Mouse (Mus musculus) NIH3T3 (cell line): ENCODE results near the gene Treml2.

ENCODE experiments used
- DNase-seq: peaks from one replicate; pipeline ENCODE4 v3.0.0-alpha.2; 2012; ENCODE audit warnings: low read depth

Treml2 gene

DNA sequence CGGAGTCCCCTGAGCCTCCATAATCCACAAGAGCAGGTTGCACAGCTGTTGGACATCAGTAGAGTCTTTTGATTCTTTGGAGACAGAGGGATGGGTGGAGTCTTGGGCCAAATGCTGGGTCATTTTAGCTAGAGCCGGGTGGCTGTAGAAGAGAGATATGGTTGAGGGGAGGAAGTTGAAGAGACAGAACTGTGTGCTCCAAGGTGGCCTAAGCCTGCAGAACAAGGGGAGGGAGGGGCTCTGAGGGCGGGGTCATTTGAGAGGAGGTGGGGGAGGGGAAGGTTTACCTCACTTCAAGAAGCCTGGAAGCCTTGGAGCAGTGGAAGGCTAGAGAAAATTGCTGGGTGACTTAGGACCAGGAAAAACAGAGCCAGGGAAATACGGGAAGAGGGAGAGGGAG lies at the start of gene Treml2:
TSS of gene Treml2 (plus strand) at position 296 of the 400 bp plus-strand sequence.
- DNase-seq: no peak

DNA sequence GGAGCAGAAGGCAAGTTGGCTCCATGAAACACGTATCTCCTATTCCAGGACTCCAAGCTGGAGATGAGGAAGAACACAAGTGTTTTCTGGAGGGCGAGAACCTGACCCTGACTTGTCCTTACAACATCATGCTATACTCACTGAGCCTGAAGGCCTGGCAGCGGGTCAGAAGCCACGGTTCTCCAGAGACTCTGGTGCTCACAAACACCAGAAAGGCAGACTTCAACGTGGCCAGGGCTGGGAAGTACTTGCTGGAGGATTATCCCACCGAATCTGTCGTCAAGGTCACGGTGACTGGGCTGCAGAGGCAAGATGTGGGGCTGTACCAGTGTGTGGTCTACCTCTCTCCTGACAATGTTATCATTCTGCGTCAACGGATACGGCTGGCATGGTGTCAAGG lies 49.8 kb upstream of the Treml2 start:
- peak; percentile 29 for DNase-seq

DNA sequence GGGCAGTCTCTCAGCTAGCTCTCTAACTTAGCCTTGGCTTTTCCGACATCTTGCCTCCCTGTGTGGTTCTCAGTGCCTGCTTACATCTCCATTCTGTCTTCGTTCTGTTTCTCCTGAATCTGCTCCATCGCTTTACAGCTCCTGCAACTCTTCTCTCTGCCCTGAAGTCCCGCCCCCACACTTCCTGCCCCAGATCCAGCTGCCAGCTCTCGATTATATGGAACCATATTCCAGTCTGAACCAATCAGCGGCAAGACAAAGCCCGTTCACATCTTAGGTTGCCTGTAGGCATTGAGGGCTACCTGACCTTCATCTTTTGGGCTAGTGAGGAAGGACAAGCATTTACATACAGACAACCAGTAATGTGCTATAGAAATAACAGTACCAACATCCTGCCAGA lies 48.7 kb upstream of the Treml2 start:
- no peak for DNase-seq

DNA sequence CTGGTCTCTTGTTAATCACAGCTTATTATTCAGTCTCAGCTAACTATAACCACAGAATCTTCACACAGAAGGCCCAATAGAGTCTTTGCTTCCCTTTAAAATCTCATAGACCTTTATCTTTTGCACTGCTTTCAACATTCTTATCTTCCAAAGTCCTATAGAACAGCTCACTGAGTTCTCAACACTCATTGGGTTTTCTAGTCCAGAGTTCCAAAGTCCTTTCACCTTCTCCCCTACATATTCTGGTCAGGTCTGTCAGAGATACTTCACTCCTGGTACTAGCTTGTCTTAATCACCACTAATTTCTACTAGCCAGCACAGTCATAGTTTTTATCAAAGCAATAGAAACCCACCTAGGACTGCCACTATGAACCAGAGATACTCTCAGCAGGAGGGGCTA lies 42.7 kb upstream of the Treml2 start:
- no peak for DNase-seq

DNA sequence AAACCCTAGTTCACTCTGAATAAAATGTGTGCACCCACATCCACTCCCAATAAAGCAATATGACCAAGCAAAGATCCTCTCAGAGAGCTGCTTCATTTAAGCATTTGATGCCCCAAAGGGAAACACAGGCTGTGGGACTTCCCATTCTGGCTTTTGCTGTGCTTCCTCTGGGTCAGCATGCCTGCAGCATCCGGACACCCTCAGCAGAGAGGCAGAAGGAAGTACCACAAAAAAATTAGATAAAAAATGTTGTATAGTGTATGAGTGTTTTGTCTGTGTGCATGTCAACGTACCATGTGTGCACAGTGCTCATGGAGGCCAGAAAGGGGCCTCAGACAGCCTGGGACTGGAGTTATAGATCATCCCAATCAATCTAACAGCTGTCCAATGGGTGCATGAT lies 37.4 kb upstream of the Treml2 start:
- DNase-seq: no peak

DNA sequence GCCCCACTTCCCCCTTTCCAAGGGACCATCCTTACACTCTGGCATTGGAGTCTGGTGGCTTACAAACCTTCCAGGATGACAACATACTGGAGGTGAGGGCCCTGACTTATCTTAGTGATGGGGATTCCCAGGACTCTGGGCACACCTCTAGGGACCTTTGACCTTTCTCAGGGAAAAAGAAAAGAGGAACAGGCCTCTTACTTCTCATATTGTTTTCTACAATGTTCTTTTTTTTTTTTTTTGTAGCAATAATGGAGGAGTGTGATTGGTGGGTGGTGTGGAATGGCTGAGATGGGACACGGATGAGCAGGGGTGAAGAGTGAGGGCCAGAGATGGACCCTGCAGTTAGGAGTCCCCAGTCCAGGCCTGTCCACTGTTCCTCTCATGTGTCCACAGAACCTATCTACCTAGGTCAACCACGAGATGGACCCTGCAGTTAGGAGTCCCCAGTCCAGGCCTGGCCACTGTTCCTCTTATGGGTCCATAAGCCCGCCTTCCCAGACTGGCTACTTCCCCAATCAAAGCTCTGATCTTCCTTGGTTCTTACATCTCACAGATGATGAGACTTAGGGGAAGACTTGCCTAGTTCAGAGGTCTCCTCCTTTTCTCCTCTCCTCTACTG lies 35.4 kb upstream of the Treml2 start, which contains the start of gene Treml4:
TSS of gene Treml4 (plus strand) at position 555 of the 622 bp plus-strand sequence.
- no peak for DNase-seq

DNA sequence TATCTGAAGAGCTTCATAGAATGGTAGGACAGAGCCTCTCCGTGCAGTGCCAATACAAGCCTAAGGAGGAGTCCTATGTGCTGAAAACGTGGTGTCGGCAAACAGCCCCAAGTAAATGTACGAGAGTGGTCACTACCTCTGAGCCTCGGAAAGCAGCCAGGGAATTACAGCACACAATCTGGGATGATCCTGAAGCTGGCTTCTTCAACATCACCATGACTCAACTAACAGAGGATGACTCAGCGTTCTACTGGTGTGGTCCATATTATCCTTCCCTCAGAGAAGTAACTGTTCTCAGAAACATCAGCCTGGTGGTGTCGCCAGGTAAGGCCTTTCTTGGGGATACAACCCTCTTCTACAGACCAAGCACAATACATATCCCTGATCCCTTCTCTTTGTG lies 34.6 kb upstream of the Treml2 start:
- DNase-seq: peak; percentile 47

DNA sequence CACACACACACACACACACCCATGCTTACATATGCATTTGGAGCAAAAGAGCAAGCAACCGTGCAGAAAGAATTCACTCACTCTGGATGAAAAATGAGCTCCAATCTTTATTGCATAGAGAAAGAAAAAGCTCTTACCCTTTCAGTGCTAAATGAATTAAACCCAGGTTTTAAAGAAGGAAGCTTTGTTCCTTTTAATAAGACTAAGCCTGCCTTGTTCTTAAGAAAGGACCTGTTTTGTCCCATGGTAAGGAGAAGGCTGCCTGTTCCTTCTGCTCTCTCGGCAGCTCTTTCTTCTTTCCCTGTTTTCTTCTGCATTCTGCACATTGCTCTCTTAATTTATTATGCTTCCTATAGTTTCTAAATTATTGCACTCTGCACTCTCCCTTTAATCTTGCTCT lies 33.2 kb upstream of the Treml2 start:
- DNase-seq: no peak

DNA sequence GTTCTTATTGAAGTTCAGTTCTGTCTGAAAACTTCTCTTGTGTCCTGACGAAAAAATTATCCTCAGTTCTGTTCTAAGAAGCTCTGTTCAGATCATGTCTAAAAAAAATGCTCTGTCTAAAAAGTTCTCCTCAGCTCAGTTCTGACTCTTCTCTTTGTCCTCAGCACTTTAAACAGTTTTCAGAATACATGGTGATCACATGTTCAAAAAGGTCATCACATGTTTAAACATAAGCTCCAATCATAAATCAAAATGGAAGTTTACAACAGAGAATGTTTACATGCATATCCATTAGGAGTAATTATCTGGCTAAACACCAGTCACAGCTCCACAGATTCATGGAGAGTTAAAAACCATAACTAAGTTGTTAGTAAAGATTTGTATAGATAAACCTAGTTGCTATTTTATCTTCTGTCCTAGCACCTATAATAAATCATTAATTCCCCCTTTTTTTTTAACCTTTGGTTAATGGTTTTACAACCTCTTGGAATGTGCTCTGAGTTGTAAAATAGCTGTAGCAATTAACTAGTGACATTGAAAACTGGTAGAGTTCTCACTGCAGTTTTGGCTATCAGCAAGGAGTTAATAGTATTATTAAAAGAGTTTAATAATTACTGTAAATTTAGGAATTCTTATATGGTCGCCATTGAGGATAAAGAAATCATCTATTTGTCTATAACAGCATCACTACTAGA lies 32.5 kb upstream of the Treml2 start:
- no peak for DNase-seq

DNA sequence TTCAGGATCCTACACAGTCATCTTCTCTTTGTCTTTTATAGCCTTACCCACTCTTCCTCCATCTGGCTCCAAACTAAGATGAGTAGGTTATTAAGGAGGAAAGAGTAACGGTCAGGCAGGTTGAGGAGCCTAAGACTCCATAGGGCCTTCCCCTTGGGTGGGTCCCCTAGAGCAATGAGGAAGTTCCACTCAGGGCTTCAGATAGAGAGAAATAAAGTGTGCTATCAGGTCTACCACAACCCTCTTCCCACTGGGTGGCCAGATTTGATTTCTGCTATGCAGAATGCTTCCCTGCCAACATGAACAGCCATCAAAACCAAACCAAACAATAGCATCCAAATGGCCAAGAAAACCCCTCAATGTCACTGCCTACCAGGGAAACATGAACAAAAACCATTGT lies 31.7 kb upstream of the Treml2 start:
- DNase-seq: no peak

DNA sequence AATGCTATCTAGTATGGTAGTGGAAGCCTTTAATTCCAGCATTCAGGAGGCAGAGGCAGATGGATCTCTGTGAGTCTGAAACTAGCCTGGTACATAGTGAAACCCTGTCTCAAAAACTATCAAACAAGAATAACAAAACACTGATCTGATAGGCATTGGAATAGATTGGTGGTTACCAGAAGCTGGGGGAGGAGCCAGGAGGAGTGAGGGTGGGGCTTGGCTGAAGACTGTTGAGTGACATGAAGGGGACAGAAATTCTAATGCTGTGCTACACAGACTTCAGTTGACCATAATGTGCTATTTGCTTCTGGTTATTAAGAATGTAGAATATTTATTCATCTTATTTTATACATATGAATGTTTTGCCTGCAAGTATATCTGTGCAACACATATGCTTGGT lies 31.0 kb upstream of the Treml2 start:
- no peak for DNase-seq

DNA sequence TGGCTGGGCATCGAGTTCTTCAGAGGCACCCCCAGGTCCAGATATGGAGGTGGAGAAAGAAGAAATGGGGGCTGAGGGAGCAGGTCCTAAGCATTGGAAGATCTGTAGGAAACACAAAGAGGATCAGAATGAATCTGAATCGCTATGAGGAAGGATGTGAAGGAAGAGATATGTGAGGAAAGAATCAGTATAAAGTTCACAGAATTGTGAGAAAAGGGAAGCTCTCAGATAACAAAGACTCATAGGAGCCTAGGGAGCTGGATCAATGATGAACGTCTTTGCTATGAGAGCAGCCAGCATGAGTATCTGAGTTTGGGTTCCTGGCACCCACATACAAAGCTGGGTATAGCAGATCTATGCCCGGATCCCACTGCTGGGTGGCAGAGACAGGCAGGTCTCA lies 29.5 kb upstream of the Treml2 start:
- DNase-seq: no peak

DNA sequence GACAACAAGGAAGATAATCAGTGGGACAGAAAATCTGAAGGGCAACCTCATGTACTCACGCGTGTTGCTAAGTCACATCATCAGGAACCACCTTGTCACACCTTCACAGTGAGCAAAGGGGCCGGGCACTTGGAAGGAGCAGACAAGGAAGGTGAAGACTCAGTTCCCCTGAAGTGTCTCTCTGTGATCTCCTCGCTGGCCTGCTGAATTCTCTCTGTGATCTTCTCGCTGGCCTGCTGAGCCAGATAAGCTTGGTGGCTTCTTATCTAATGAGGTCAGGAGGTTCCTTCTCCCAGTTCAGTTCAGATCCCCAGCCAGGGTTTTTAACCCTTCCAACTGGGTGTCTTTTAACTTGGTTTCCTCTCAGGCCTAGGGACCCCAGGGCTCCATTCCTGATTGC lies 27.1 kb upstream of the Treml2 start:
- no peak for DNase-seq

DNA sequence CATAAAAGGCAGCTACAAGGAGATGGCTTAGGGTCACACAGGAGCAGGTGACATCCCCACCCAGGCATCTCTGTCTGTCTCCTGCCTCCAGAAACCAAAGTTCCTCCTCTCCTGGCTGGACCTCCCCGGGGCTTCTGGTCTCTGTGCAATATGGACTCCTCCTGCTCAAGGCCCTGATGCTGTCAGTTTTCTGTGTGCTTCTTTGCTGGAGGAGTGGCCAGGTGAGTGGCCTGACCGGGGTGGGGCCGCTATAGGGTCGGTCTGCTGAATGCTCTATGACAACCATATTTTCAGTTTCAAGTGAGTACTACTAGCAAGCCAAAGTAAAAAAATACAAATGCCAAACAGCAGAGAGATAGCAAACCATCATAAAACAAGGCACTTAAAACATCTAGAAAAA lies 26.7 kb upstream of the Treml2 start:
- no peak for DNase-seq

DNA sequence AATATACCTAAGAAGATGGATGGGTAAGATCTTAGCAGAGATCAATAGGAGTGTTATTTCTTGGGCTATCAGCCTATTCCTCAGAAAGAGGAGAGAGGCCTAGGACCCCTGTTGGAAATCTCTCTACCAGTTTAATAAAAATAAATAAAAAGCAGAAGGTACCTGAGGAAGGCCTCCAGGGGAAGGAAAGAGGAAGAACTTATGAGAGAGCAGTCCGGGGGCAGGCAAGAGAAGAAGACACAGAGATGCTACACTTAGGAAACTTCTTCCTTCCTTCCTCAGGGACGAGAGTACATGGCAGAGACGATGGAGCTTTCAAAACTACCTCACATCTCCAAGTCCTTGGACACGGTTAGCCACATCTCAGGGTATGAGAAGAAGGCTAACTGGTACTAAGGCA lies 25.2 kb upstream of the Treml2 start:
- no peak for DNase-seq

DNA sequence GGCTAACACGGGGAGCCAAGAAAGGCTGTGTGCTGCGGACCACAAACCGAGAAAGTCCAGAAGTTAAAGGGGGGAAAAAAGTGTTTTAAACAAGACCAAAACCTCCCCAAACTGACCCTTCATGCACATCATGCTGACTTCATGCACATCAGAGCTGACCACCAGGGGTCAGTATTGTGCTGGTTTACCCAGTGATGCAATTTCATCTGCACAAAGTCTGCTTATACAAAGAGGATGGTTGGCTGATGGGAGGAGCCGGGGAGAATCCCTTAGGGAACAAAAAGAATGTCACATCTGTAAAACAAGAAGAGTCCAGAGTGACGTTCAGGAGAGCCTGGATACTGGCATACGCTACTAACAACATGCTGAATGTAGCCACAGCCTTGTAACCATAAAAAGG lies 24.4 kb upstream of the Treml2 start:
- peak; percentile 93 for DNase-seq

DNA sequence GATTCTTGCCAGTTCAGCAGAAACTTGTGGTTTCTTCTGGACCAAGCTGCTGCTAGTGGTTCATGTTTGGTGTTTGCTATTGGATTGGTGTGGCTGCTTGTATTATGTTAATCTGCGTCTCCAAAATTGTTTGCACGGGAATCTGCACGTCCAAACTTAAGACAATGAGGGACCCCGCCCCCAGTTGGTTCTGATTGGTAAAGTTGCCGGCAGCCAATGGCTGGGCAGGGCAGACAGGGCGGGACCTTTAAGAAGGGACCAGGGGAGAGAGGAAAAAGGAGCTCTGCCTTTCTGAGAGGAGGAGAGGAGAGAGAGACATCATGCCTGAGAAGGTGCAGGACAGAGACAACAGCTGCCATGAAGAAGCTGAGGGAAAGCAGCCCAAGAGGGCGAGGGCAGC lies 23.6 kb upstream of the Treml2 start:
- DNase-seq: peak; percentile 4

DNA sequence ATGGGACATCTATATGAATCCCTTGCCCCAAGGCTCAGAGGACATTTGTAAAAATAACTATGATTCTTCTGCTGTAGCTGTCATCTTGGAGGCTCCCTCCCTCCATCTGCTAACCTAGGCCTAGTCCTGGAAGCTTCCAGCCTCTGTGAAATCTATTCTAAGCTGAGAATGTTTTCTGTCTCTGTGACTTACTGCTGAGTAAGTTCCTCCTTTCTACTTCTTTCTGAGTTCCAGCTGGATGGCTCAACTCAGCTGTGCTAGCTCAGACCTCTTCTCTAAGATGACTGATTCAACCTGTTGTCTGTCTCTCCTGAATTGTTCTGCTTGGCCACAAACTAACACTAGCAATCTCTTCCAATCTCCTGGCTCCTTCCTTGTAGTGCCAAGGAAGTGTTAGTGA lies 20.9 kb upstream of the Treml2 start:
- DNase-seq: no peak

DNA sequence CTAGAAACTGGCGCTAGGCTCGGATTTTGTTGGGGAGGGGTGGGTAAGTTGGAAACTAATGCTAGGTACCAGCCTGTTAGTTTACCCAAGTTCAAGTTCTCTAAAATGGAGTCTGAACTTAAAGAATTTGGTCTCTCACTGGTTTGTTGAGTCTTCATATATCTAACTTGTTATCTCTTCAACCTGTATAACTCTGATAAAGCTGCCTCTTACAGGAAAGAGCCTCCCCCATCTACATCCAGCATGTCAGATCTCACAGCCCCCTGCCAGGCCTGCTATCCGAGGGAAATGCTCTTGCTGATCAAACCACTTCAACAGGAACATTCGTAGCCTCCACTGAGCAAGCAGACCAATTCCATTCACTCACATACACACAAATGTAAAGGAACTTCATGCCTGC lies 20.3 kb upstream of the Treml2 start:
- no peak for DNase-seq

DNA sequence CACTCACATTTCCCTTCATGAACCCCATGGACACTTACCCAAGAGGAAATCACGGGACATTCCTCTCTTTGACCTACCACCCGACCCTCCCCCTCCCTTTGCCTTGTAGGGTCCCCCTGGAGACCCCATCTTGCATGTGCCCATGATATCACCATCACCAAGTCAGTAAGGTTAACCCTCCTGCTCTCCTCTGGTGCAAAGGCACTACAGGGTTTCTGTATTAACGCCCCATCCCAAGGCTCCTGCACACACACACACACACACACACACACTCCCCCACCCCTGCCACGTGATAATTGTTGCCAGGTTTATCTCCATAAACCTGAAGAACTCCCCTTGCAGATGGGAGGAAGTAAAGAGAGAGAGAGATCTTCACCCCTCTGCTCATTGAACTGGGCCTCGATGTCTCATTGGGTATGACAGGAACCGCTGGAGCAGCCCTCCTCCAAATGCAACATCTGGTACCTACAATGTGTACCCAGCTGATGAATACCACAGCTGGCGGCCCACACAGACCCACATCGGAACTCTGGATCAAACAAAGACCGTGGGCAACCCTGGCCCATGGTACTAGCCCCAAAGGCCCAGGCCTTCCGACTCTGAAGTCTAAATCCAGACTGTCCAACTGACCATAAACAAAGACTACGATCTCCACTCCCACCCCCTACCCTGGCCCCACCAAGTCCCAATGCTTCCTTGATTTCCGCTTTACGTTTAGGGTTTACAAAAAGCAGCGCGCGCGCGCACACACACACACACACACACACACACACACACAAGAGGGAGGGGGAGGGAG lies 18.2 kb upstream of the Treml2 start:
- no peak for DNase-seq

DNA sequence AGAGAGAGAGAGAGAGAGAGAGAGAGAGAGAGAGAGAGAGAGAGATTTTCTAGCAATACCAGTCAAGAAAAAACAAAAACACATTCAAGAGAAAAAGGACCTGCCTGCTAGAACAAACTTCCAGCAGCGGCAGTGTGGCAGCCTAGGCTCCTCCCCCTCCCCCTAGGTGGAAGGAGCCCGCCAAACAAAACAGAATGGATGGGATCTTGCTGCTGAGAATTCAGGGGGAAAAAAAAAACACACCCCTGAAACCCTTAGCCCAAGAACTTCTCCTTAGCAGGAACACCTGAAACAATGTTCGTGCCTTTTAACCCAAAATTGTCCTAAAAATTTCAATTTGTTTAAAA lies 17.6 kb upstream of the Treml2 start:
- DNase-seq: no peak

DNA sequence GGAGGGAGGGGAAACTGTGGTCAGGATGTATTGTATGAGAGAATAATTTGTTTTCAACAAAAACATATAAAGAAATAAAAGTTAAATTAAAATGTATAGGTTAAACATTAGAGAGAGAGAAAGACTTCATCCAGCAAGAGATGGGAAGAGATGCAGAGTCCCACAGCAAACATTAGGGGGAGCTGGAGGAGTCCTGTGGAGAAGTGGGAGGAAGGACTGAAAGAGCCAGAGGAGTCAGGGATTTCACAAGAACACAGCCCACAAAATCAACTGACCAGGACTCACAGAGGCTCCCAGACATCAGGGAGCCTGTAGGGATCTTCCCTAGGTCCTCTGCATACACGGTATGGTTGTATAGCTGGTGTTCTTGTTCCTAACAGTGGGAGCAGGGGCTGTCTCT lies 12.5 kb upstream of the Treml2 start:
- peak; percentile 33 for DNase-seq

DNA sequence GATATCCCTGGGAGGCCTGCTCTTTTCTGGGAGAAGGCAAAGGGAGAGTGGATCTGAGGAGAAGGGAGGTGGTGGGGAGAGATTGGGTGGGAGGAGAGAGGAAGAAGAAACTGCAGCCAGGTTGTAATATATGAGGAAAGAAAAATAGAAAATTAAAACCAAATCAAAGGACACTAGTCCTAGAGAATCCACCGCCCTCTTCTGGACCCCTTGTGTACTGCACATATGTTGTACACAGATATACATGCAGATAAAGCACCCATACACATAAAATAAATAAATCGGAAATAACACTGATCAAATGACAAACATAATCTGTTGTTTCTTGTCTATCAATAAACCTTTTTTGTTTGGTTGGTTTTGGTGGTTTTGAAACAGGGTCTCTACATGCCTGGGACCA lies 12.0 kb upstream of the Treml2 start:
- DNase-seq: peak; percentile 40
